Mouse (Mus musculus) urinary bladder, postnatal 14 days (tissue): ENCODE measurements around the gene Maml3.

Source experiments
- DNase-seq: peaks from one replicate; pipeline ENCODE4 v3.0.0; 2021; ENCODE audit warnings: low spot score

Gene Maml3

GRCm38 (mm10) chr3:52046027-52046700 lies 58.7 kb downstream of the Maml3 start:
- DNase-seq, result peak; percentile 82

- DNase-seq, result no peak
Observed at GRCm38 (mm10) chr3:52045221-52045641, 59.6 kb downstream of the Maml3 start.

- DNase-seq, result no peak
Observed at GRCm38 (mm10) chr3:52044651-52045050, 60.2 kb downstream of the Maml3 start.

- no peak for DNase-seq
Observed at GRCm38 (mm10) chr3:52043847-52044246, 61.0 kb downstream of the Maml3 start.

- DNase-seq, result no peak
Observed at GRCm38 (mm10) chr3:52042680-52043079, 62.2 kb downstream of the Maml3 start.

GRCm38 (mm10) chr3:52039958-52040357 lies 64.9 kb downstream of the Maml3 start:
- DNase-seq, result no peak

- DNase-seq, result no peak
Observed at GRCm38 (mm10) chr3:52037260-52037659, 67.6 kb downstream of the Maml3 start.

GRCm38 (mm10) chr3:52035404-52035803 lies 69.5 kb downstream of the Maml3 start:
- no peak for DNase-seq

GRCm38 (mm10) chr3:52033857-52034588 lies 70.9 kb downstream of the Maml3 start:
- peak; percentile 58 for DNase-seq

- no peak for DNase-seq
Observed at GRCm38 (mm10) chr3:52031327-52031726, 73.5 kb downstream of the Maml3 start.

GRCm38 (mm10) chr3:52030114-52030513 lies 74.8 kb downstream of the Maml3 start:
- DNase-seq, result no peak

GRCm38 (mm10) chr3:52029661-52030081 lies 75.2 kb downstream of the Maml3 start:
- no peak for DNase-seq

- DNase-seq, result peak; percentile 56
Observed at GRCm38 (mm10) chr3:52027972-52028371, 76.9 kb downstream of the Maml3 start.

GRCm38 (mm10) chr3:52022486-52022885 lies 82.4 kb downstream of the Maml3 start:
- no peak for DNase-seq

GRCm38 (mm10) chr3:52018103-52018439 lies 86.8 kb downstream of the Maml3 start:
- DNase-seq, result no peak

GRCm38 (mm10) chr3:52017439-52018102 lies 87.3 kb downstream of the Maml3 start:
- no peak for DNase-seq

- DNase-seq, result no peak
Observed at GRCm38 (mm10) chr3:52016178-52016577, 88.7 kb downstream of the Maml3 start.

GRCm38 (mm10) chr3:52015556-52015955 lies 89.3 kb downstream of the Maml3 start:
- DNase-seq, result no peak

- DNase-seq, result no peak
Observed at GRCm38 (mm10) chr3:52011032-52011710, 93.7 kb downstream of the Maml3 start.

- DNase-seq, result no peak
Observed at GRCm38 (mm10) chr3:52009321-52009720, 95.6 kb downstream of the Maml3 start.

- DNase-seq, result peak; percentile 44
Observed at GRCm38 (mm10) chr3:52007602-52008252, 97.1 kb downstream of the Maml3 start.

GRCm38 (mm10) chr3:52006721-52007330 lies 98.0 kb downstream of the Maml3 start:
- no peak for DNase-seq
